Mouse (Mus musculus) embryonic facial prominence, embryonic 11.5 days (tissue): ENCODE data around the gene Gm17571. TPM values are rescaled to one million over a fixed set of nuclear protein-coding genes. Genes with fewer than 3 reads are reported as not detected.

Source experiments
- ATAC-seq: fragments of 200-750 bp; cut with Nextera tagmentation; replicated peaks from 2 replicates; pipeline ENCODE4 v1.8.0; 2017; ENCODE audit warnings: low read depth; ENCODE audit not compliant: insufficient number of reproducible peaks, low FRiP score, low TSS enrichment
- DNase-seq: peaks from one replicate; pipeline ENCODE4 v3.0.0-alpha.2; 2015; ENCODE audit warnings: low spot score
- H3K27ac ChIP-seq: fragments of 300-500 bp; sonication (generic); replicated peaks from 2 replicates; pipeline ENCODE4 v1.5.1; 2014; ENCODE audit warnings: mild to moderate bottlenecking, low read depth, low read length, control low read depth
- H3K27me3 ChIP-seq: fragments of 300-500 bp; sonication (generic); 2 replicates; pipeline ENCODE4 v1.6.1; 2014; ENCODE audit warnings: mild to moderate bottlenecking, low read length, moderate library complexity, mixed read lengths; ENCODE audit not compliant: control insufficient read depth, insufficient read depth
- H3K36me3 ChIP-seq: fragments of 300-500 bp; sonication (generic); replicated peaks from 2 replicates; pipeline ENCODE4 v1.6.1; 2014; ENCODE audit warnings: low read depth, mild to moderate bottlenecking, low read length, moderate library complexity, mixed read lengths; ENCODE audit not compliant: control insufficient read depth, insufficient read depth
- H3K4me1 ChIP-seq: fragments of 300-500 bp; sonication (generic); 2 replicates; pipeline ENCODE4 v1.6.1; 2014; ENCODE audit warnings: low read length, mixed read lengths; ENCODE audit not compliant: control insufficient read depth, insufficient read depth
- H3K4me2 ChIP-seq: fragments of 300-500 bp; sonication (generic); 2 replicates; pipeline ENCODE4 v1.6.1; 2014; ENCODE audit warnings: low read depth, mild to moderate bottlenecking, control low read depth, low read length, moderate library complexity
- H3K4me3 ChIP-seq: fragments of 300-500 bp; sonication (generic); 2 replicates; pipeline ENCODE4 v1.5.1; 2014; ENCODE audit warnings: low read depth, low read length, control low read depth
- H3K9ac ChIP-seq: fragments of 300-500 bp; sonication (generic); replicated peaks from 2 replicates; pipeline ENCODE4 v1.6.1; 2014; ENCODE audit warnings: mild to moderate bottlenecking, control low read depth, low read length
- H3K9me3 ChIP-seq: fragments of 300-500 bp; sonication (generic); replicated peaks from 2 replicates; pipeline ENCODE4 v1.6.1; 2016; ENCODE audit warnings: mild to moderate bottlenecking, low read length, inconsistent platforms, mixed read lengths; ENCODE audit not compliant: control insufficient read depth
- WGBS: fragments of 180-500 bp; shearing (Covaris S2); extraction: QIAGEN DNeasy Blood & Tissue Kit; methylation state at CpG from one replicate; pipeline ENCODE4 v1.1.7; 2014; 5-methylcytosine and 5-hydroxymethylcytosine counted together
- polyA plus RNA-seq: library from polyadenylated mRNA; unstranded; fragments of >200 nt; fragmentation: Nextera tagmentation; extraction: Ambion mirVana; gene quantifications from 2 replicates; pipeline ENCODE4 v1.2.1, GENCODE M21; 2014

The Gm17571 gene
- polyA plus RNA-seq = not detected in 2 replicates

DNA sequence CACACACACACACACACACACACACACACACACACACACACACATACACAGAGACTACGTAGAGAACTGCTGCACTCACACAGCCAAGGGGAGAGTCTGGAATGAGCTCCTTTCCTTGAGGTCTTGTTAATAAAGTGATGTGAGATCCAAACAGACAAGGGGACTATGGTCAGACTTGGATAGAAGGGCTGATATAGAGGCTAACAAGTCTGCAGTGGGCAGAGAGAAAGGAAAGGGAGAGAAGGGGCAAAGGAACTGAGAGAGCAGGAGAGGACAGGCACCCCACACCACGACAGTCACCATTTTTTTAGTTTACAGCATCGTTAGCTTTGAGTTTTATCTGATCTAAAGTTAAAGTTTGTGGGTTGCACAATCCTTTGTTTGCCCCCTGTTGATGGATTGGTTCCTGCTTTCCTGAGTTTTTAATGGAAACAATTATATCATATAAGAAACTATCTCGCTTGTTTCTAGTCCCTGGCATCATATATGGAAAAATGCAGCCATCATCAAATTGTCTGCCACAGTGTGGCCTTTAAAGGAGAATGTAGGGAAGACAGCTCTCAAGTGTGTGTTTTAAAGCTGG lies at the start of gene Gm17571:
Gm17571 (minus strand) TSS at position 51 of the 583 bp plus-strand sequence.
- H3K9me3 ChIP-seq = no peaks in the 10 kb centered on the region
- H3K4me2 ChIP-seq = no peak within 1 kb of the TSS
- no peaks in the 10 kb centered on the region for H3K27me3 ChIP-seq
- no peak within 1 kb of the TSS for H3K9ac ChIP-seq
- no peak within 1 kb of the TSS for H3K4me3 ChIP-seq
- DNase-seq = no peak
- H3K27ac ChIP-seq = no peak within 1 kb of the TSS
- 84% methylated on average over 4 of the region's 4 CpGs for WGBS
- H3K4me1 ChIP-seq = no peaks in the 10 kb centered on the region
- no peak for ATAC-seq
- no peaks in the 10 kb centered on the region for H3K36me3 ChIP-seq

DNA sequence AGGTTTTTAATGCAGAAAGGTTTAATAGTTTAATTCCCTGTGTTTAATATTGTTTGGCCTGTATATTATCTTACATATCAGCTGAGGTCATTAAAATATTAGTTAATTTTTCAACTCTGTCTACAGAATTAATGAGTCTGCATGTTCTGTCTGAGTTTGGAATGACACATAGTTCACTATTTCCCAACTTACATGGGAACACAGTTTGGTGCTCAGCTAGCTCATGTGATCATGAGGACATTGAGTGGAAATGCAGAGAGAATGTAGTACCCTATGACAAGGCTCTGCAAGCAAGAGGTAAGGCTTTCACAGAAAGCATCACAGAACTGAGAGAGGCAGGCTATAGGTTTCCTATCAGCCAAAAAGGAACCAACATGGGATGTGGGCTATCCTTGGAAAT lies 49.0 kb upstream of the Gm17571 start:
- Histone ChIP-seq H3K4me3 (no peak overlapping the region), H3K9me3 (no peaks in the 10 kb centered on the region), H3K9ac (no peak overlapping the region), H3K27me3 (no peaks in the 10 kb centered on the region), H3K4me2 (no peak overlapping the region), H3K27ac (no peak overlapping the region), H3K4me1 (no peaks in the 10 kb centered on the region), H3K36me3 (no peaks in the 10 kb centered on the region)
- ATAC-seq (no peak), DNase-seq (no peak)

DNA sequence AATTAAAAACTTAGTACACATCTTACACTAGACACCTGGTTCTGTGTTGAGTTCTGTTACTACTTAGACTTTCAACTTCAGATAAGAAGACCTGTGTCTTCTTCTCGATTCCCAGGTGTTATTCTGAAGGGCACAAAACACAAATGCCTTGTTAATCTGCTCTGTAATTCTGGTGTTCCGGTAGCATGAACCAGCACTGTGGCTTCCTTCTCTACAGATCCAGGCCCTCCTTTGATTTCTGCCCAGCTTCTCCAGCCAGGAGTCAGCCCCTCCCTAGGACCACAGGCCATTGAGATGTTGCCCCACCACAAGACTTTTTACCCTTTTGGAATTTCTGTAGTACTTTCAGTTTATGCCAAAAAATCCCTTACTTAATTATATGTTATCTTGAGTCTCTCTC lies 47.2 kb upstream of the Gm17571 start:
- DNase-seq = no peak
- ATAC-seq = no peak

DNA sequence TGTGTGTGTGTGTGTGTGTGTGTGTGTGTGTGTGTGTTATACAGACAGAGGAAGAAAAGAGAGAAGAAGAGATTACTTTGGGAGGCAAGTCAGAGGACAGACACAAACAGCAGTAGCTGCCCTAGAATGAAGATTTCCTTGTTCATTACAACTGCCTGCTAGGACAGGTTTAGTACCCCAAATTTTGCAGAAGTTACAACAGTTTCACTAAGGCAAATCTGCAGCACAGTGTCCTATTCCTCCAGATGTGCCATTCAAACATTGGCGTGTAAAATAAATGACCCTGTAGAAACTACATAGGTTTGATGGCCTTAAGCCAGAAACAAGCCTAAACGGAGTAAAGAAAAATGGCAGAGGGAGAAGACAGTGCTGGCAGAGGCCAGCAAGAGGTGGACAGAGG lies 46.3 kb upstream of the Gm17571 start:
- H3K4me2 ChIP-seq = no peak overlapping the region
- no peaks in the 10 kb centered on the region for H3K36me3 ChIP-seq
- no peak overlapping the region for H3K27ac ChIP-seq
- no peaks in the 10 kb centered on the region for H3K4me1 ChIP-seq
- no peaks in the 10 kb centered on the region for H3K9me3 ChIP-seq
- WGBS = 89% methylated on average over 2 of the region's 2 CpGs
- no peaks in the 10 kb centered on the region for H3K27me3 ChIP-seq
- H3K4me3 ChIP-seq = no peak overlapping the region
- no peak for ATAC-seq
- H3K9ac ChIP-seq = no peak overlapping the region
- DNase-seq = no peak

More for the DNA sequence above, 47.2 kb upstream of the Gm17571 start:
- 90% methylated on average over 2 of the region's 2 CpGs for WGBS
- Histone ChIP-seq H3K36me3 (no peaks in the 10 kb centered on the region), H3K9ac (no peak overlapping the region), H3K27ac (no peak overlapping the region), H3K4me2 (no peak overlapping the region), H3K4me1 (no peaks in the 10 kb centered on the region), H3K27me3 (no peaks in the 10 kb centered on the region), H3K9me3 (no peaks in the 10 kb centered on the region), H3K4me3 (no peak overlapping the region)

DNA sequence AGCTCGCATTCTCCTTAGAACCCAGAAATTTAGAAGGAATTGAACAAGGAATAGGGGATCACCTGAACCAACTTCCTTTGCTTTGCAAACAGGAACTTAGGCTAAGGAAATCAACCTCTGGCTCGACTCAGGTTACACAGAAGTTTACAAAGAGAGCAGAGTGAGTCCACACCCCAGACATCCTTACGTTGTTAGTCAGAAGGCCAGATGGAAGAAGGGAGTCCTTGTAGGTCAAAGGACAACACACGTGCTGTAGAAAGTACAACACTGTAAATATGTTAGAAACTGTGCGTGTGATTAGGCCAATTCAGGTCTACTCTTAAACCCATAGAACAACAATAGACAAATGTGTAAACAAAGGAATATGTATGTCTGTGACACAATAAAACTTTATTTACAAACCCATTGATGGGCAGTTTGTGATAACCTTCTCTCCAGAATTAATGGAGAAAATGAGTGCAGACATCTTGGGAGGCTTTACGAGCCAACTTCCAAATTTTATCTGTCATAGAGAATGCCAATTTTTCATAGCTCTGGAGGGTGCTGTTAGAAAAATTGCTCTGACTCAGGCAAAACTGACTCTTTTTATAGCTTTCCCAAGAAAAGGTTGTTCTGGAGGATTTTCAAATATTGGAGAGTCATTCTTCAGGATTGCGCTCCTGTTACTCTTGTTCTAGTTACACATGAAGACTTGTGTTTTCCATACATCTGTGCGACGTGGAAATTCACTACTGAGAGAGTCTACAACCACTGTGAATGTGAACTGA lies 45.5 kb upstream of the Gm17571 start:
- no peak overlapping the region for H3K9ac ChIP-seq
- no peaks in the 10 kb centered on the region for H3K27me3 ChIP-seq
- ATAC-seq (no peak), DNase-seq (no peak)
- H3K36me3 ChIP-seq = no peaks in the 10 kb centered on the region
- no peaks in the 10 kb centered on the region for H3K9me3 ChIP-seq
- H3K27ac ChIP-seq = no peak overlapping the region
- no peak overlapping the region for H3K4me3 ChIP-seq
- H3K4me1 ChIP-seq = no peaks in the 10 kb centered on the region
- H3K4me2 ChIP-seq = no peak overlapping the region
- WGBS = 71% methylated on average over 9 of the region's 9 CpGs

DNA sequence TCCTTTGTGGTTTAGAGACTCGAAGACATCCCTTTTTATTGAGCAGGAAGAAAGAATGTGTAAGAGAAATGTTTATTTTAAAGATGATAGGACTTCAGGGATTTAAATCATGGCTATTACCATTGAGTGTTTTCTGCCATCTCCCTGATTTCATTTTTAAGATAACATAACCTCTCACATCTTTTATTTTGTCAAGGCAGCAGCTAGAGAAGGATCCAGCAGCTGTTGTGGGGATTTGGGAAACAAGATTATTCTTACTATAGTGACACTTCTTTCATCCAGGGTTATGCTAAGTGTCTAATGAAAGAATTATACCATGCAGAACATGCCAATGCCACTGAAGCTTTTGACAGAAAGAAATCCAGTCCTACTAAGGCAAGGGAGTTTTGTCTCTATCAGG lies 44.6 kb upstream of the Gm17571 start:
- Histone ChIP-seq H3K4me2 (no peak overlapping the region), H3K4me1 (no peaks in the 10 kb centered on the region), H3K27ac (no peak overlapping the region), H3K4me3 (no peak overlapping the region), H3K9me3 (no peaks in the 10 kb centered on the region), H3K9ac (no peak overlapping the region), H3K27me3 (no peaks in the 10 kb centered on the region), H3K36me3 (no peaks in the 10 kb centered on the region)
- DNase-seq (no peak), ATAC-seq (no peak)
- WGBS = 61% methylated on average over 1 of the region's 1 CpGs

DNA sequence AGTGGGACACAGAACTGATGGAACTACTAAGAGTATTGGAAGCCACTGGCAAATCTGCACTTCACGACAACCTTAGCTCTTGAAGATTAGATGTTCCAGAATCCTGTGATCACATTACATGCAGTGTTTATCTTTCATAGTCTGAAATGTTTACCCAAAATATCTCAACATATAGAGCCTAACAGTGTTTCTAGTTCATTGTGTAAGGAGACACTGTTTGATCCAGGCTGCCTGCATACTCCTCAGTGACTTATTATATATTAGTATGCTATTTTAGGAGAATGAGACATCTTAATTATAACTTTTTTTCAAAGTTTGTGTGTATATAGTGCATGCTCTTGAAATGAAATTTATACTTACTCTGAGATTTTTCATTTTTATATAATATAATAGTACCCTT lies 39.4 kb upstream of the Gm17571 start:
- 51% methylated on average over 1 of the region's 1 CpGs for WGBS

More for the DNA sequence above, 39.4 kb upstream of the Gm17571 start:
- Histone ChIP-seq H3K4me2 (no peak overlapping the region), H3K4me1 (no peaks in the 10 kb centered on the region), H3K27me3 (no peaks in the 10 kb centered on the region), H3K36me3 (no peaks in the 10 kb centered on the region), H3K9ac (no peak overlapping the region), H3K9me3 (no peaks in the 10 kb centered on the region), H3K27ac (no peak overlapping the region), H3K4me3 (no peak overlapping the region)
- DNase-seq (no peak), ATAC-seq (no peak)
